Mouse (Mus musculus): Measurements from ENCODE around the gene Gm10188.

The Gm10188 gene

GRCm38 (mm10) chr1:132194624-132195023 lies 34.9 kb downstream of the Gm10188 start:
- DNase-seq (ENCODE audit: low spot score): no peak

GRCm38 (mm10) chr1:132193806-132194205 lies 35.8 kb downstream of the Gm10188 start:
- DNase-seq (ENCODE audit: low spot score): no peak

GRCm38 (mm10) chr1:132191786-132192680 lies 37.5 kb downstream of the Gm10188 start:
- no peak for DNase-seq (ENCODE audit: low spot score)

GRCm38 (mm10) chr1:132191093-132191785 lies 38.3 kb downstream of the Gm10188 start, which contains the start of the genes Lemd1 and AC124108.1:
Lemd1 (plus strand) TSS chr1:132191431.
AC124108.1 (plus strand) TSS chr1:132191457.
- no peak for DNase-seq (ENCODE audit: low spot score)

GRCm38 (mm10) chr1:132190621-132191092 lies 38.9 kb downstream of the Gm10188 start:
- no peak for DNase-seq (ENCODE audit: low spot score)

GRCm38 (mm10) chr1:132190040-132190513 lies 39.5 kb downstream of the Gm10188 start:
- DNase-seq (ENCODE audit: low spot score): no peak

- no peak for DNase-seq (ENCODE audit: low spot score)
These were observed 40.3 kb downstream of the Gm10188 start for GRCm38 (mm10) chr1:132189231-132189630.

- DNase-seq (ENCODE audit: low spot score): no peak
These were observed 41.0 kb downstream of the Gm10188 start for GRCm38 (mm10) chr1:132188442-132189066.

- DNase-seq (ENCODE audit: low spot score): no peak
These were observed 43.3 kb downstream of the Gm10188 start for GRCm38 (mm10) chr1:132186303-132186702.

Data from ovary, postnatal 10 days (tissue).